Mouse (Mus musculus) liver, embryonic 14.5 days (tissue): ENCODE data around the gene Catsper3.

ENCODE experiments used
- CTCF ChIP-seq: IDR thresholded peaks from 2 replicates; pipeline ENCODE4 v1.5.1; 2016; ENCODE audit warnings: antibody characterized with exemption, low read depth, control low read depth
- EP300 ChIP-seq: IDR thresholded peaks from 2 replicates; pipeline ENCODE4 v1.6.1; 2016; ENCODE audit warnings: antibody characterized with exemption, low read depth

GRCm38 (mm10) chr13:55814834-55815233, 30.5 kb downstream of the Catsper3 start:
- TF ChIP-seq CTCF (no peak), EP300 (no peak)
